Mouse (Mus musculus) midbrain, embryonic 13.5 days (tissue): ENCODE measurements around the gene Ccr6. TPM values are rescaled to one million over a fixed set of nuclear protein-coding genes. Genes with fewer than 3 reads are reported as not detected.
"Not testable (repeated sequence)": the region's sequence is repeated elsewhere in the genome, so short reads cannot be mapped to it uniquely, and the experiment has no call there.

Experiments
- ATAC-seq: fragments of 200-750 bp; cut with Nextera tagmentation; 2 replicates; pipeline ENCODE4 v1.8.0; 2017; ENCODE audit warnings: mild to moderate bottlenecking, moderate TSS enrichment, moderate library complexity
- H3K27ac ChIP-seq: fragments of 300-500 bp; sonication (generic); 2 replicates; pipeline ENCODE4 v1.5.1; 2015; ENCODE audit warnings: inconsistent platforms, mild to moderate bottlenecking, moderate library complexity
- H3K27me3 ChIP-seq: fragments of 300-500 bp; sonication (generic); 2 replicates; pipeline ENCODE4 v1.6.1; 2015; ENCODE audit warnings: mild to moderate bottlenecking, inconsistent platforms
- H3K36me3 ChIP-seq: fragments of 300-500 bp; sonication (generic); 2 replicates; pipeline ENCODE4 v1.6.1; 2015; ENCODE audit warnings: mild to moderate bottlenecking, inconsistent platforms
- H3K4me1 ChIP-seq: fragments of 300-500 bp; sonication (generic); replicated peaks from 2 replicates; pipeline ENCODE4 v1.6.1; 2015; ENCODE audit warnings: inconsistent platforms
- H3K4me2 ChIP-seq: fragments of 300-500 bp; sonication (generic); replicated peaks from 2 replicates; pipeline ENCODE4 v1.6.1; 2015; ENCODE audit warnings: moderate library complexity, mild to moderate bottlenecking, inconsistent platforms
- H3K4me3 ChIP-seq: fragments of 300-500 bp; sonication (generic); replicated peaks from 2 replicates; pipeline ENCODE4 v1.5.1; 2015; ENCODE audit warnings: mild to moderate bottlenecking, inconsistent platforms
- H3K9ac ChIP-seq: fragments of 300-500 bp; sonication (generic); replicated peaks from 2 replicates; pipeline ENCODE4 v1.6.1; 2015; ENCODE audit warnings: mild to moderate bottlenecking, inconsistent platforms
- H3K9me3 ChIP-seq: fragments of 300-500 bp; sonication (generic); 2 replicates; pipeline ENCODE4 v1.6.1; 2016; ENCODE audit warnings: mild to moderate bottlenecking, inconsistent platforms
- WGBS: fragments of 180-500 bp; shearing (Covaris S2); methylation state at CpG from one replicate; pipeline ENCODE4 v1.1.7; 2015; 5-methylcytosine and 5-hydroxymethylcytosine counted together
- polyA plus RNA-seq: library from polyadenylated mRNA; unstranded; fragments of >200 nt; fragmentation: Nextera tagmentation; extraction: Ambion mirVana; gene quantifications from 2 replicates; pipeline ENCODE4 v1.2.1, GENCODE M21; 2015

Ccr6 gene
- not detected in 2 replicates for polyA plus RNA-seq

DNA sequence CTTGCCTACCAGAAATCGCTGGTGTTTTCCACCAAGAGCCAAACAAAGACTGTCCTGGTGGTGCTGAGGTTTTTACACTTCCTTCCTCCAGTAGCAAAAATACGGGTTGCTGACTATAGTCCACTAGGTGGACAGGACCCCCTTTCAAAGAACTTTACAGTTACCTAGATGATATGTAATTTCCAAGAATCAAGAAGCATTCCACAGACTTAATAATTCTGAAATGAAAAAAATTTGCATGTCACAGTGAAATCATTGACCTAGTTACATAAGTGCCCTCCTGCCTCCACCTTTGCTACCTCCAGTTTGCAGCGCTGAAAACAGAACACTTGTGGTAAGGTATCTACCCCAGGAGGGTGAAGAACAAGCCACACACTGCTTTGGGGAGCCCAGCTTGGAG, at the start of gene Ccr6:
Gene Ccr6, plus strand, starts transcription at position 301 of the 400 bp plus-strand sequence.
- H3K36me3 ChIP-seq: no peaks in the 10 kb centered on the region
- no peak within 1 kb of the TSS for H3K9ac ChIP-seq
- no peaks in the 10 kb centered on the region for H3K4me1 ChIP-seq
- no peak for ATAC-seq
- no peak within 1 kb of the TSS for H3K27ac ChIP-seq
- H3K4me3 ChIP-seq: no peak within 1 kb of the TSS
- 78% methylated on average over 3 of the region's 3 CpGs for WGBS
- no peak within 1 kb of the TSS for H3K4me2 ChIP-seq
- H3K27me3 ChIP-seq: no peaks in the 10 kb centered on the region
- H3K9me3 ChIP-seq: no peaks in the 10 kb centered on the region

DNA sequence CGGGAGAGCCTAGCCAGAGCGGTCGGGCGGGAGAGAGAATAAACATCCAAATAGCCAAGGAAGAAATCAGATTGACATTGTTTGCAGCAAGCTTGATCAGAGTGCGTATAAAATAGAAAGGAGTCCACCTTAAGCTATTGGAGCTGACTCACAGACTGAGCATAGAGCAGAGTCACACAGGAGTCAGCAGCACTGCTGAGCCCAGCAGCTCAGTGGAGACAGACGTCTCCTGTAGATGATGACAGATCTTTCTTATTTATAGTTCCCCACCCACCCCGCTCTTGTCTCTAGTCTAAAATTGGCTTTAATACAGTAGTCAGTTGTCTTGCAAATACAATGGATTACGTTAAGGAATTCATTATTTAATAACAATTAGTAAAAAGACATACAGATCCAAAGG, 42.2 kb upstream of the Ccr6 start:
- no peaks in the 10 kb centered on the region for H3K9me3 ChIP-seq
- H3K36me3 ChIP-seq: peaks cover 70% of the 10 kb centered on the region
- H3K4me3 ChIP-seq: no peak overlapping the region
- H3K27me3 ChIP-seq: no peaks in the 10 kb centered on the region
- H3K4me1 ChIP-seq: no peaks in the 10 kb centered on the region
- H3K4me2 ChIP-seq: no peak overlapping the region
- ATAC-seq: no peak
- no peak overlapping the region for H3K27ac ChIP-seq
- no peak overlapping the region for H3K9ac ChIP-seq
- WGBS: 95% methylated on average over 8 of the region's 8 CpGs

DNA sequence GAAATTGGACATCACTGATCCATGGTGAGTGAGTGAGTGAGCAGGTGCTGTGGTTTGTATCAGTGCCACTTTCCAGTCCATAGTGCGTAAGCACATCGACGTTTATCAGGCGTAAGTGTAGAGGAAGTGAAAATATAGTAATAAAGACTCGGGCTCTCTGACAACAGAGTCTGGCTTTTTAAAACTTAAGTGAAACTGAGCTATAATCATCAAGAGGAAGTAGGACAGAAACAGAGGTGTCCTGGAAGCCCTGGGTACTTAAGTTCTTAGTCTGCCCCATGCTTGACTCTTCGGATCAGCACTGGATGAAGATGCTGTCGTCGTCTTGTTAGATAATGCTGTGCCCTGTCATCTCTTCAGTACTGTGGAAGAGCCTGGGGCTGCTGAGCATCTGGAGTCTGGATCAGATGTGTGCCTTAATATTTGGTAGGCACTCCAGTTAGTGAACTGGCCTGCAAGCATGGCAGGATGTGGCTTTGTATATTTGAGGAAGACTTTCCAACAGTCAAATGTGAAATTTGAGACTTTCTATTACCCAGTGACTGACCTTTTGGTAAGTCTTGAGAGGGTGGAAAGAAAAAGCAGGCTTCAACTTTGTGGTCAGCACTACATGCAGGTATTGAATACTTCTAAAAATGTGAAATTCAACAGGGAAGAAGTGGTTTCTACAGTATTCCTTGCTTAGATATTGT, 40.0 kb upstream of the Ccr6 start:
- Histone ChIP-seq H3K4me3 (no peak overlapping the region), H3K9ac (no peak overlapping the region), H3K9me3 (no peaks in the 10 kb centered on the region), H3K27ac (no peak overlapping the region), H3K4me2 (no peak overlapping the region), H3K36me3 (peaks cover 51% of the 10 kb centered on the region), H3K4me1 (no peaks in the 10 kb centered on the region), H3K27me3 (no peaks in the 10 kb centered on the region)
- WGBS: 94% methylated on average over 8 of the region's 8 CpGs
- no peak for ATAC-seq

DNA sequence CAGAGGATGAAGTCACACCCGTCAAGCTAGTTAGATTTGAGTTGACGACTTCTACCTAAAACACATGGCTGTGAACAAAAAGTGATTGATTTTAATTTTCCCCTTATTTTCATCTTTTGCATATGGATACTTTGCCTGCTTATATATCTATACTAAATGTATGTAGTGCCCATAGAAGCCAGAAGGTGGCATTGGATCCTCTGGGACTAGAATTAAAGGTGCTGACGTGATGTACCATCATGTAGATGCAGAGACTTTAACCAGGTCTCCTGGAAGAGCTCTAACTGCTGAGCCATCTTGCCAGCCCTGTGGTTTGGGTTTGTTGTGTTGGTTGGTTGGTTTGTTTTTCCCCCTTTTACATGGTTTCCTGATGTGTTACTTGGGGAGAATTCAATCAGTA, 38.2 kb upstream of the Ccr6 start:
- H3K9ac ChIP-seq: no peak overlapping the region
- H3K4me2 ChIP-seq: no peak overlapping the region
- H3K27me3 ChIP-seq: no peaks in the 10 kb centered on the region
- WGBS: 77% methylated on average over 3 of the region's 3 CpGs
- no peak overlapping the region for H3K4me3 ChIP-seq
- H3K27ac ChIP-seq: no peak overlapping the region
- H3K4me1 ChIP-seq: no peaks in the 10 kb centered on the region
- ATAC-seq: no peak
- no peaks in the 10 kb centered on the region for H3K9me3 ChIP-seq
- H3K36me3 ChIP-seq: peaks cover 43% of the 10 kb centered on the region

DNA sequence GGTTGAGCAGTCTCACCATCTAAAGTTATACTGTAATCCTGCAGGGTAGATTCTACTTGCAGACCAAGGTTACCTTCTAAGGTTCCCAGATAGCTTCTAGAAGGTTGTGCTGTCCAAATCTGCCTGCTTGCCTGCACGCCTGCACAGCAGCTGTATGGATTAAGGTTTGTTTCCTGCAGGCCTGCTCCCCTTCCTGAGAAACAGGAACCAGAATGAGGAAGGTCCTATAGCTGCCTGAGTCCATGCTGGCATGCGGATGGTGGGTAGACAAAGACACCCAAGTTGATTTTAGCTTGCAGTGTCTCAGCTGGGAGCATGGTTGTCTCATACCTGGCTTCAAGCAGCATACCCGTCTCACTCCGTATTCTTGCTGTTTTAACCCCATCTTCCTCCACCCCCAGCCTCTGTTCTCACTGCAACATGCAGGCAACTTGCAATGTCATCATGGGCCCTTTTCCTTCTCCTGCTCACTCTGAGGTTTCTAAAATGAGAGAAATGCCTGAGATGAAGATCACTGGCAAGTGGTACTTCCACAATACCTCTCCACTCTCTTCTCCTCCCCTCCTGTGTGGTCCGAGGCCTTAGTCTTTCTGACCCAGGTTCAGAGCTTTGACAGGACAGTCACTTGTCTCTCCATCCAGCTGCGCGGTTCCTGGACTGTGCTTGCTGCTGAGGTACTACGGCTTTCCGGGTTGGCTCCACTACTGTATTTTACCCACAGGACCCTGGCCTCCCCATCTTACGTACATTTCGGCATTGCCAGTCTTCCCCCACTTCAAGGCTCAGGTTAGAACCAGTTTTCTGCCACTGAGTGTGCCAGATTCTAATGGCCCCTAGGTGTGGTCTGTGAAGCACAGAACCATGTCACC, 36.5 kb upstream of the Ccr6 start:
- Histone ChIP-seq H3K4me1 (no peaks in the 10 kb centered on the region), H3K36me3 (peaks cover 28% of the 10 kb centered on the region), H3K27me3 (no peaks in the 10 kb centered on the region), H3K27ac (no peak overlapping the region), H3K9me3 (no peaks in the 10 kb centered on the region), H3K9ac (no peak overlapping the region), H3K4me3 (no peak overlapping the region), H3K4me2 (no peak overlapping the region)
- no peak for ATAC-seq
- 91% methylated on average over 11 of the region's 11 CpGs for WGBS

DNA sequence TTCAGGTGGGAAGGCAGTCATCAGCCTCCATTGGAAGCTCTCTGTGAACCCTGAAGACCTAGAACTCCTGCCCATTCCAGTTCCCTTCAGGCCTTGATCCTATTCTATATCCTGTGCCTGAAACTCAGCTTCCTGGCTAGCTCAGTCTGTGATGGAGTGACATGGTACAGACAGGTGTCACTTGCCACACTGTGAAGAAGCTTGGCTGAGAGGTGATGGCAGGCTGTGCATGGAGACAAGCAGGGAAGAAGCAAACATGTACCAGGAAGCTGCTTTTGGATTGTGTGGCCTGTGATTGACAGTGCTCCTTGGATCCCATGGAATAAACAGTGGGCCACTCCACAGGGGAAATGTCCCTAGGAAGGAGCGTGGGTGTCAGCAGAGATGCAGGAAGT, 35.9 kb upstream of the Ccr6 start:
- H3K4me3 ChIP-seq: no peak overlapping the region
- H3K9me3 ChIP-seq: no peaks in the 10 kb centered on the region
- H3K36me3 ChIP-seq: peaks cover 22% of the 10 kb centered on the region
- WGBS: 91% methylated on average over 1 of the region's 1 CpGs
- no peaks in the 10 kb centered on the region for H3K27me3 ChIP-seq
- ATAC-seq: no peak
- H3K27ac ChIP-seq: no peak overlapping the region
- no peak overlapping the region for H3K9ac ChIP-seq
- no peaks in the 10 kb centered on the region for H3K4me1 ChIP-seq
- H3K4me2 ChIP-seq: no peak overlapping the region

DNA sequence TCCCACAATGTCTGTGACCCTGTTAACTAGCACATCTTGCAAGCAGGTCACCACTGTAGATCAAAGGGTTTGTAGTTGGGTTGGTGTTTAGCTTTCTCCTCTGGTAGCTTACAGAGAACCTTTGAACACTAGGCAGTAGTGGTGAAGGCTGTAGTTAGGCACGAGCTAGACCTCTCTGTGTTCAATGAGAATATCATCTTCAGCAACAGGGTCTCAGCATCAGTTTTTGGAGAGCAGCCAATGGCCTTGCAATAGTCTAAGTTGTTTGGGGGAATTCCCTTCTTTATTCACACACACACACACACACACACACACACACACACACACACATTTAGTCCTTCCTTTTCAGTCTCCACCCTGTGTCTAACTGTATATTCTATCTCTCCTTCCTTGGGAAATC, 32.4 kb upstream of the Ccr6 start:
- no peak overlapping the region for H3K9ac ChIP-seq
- no peak for ATAC-seq
- 88% methylated on average over 1 of the region's 1 CpGs for WGBS

DNA sequence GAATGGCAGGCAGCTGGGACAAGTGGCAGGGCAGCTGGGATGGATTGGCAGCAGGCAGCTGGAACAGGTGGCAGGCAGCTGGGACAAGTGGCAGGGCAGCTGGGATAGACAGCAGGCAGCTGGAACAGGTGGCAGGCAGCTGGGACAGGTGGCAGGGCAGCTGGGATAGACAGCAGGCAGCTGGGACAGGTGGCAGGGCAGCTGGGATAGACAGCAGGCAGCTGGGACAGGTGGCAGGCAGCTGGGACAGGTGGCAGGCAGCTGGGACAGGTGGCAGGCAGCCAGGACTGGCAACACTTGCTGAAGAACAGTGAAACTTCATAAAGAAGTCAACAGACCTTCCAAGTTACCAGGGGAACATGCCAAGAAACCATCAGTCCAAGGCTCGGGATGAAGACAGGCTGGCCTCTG, 30.6 kb upstream of the Ccr6 start:
- H3K9me3 ChIP-seq, H3K4me3 ChIP-seq, H3K4me1 ChIP-seq, ATAC-seq, H3K9ac ChIP-seq, H3K4me2 ChIP-seq, H3K27me3 ChIP-seq, H3K36me3 ChIP-seq: not testable (repeated sequence)
- whole genome bisulfite sequencing: 81% methylated on average over 1 of the region's 1 CpGs
- H3K27ac ChIP-seq: peak overlapping the region; percentile 35

More for the DNA sequence above, 32.4 kb upstream of the Ccr6 start:
- Histone ChIP-seq H3K4me1 (no peaks in the 10 kb centered on the region), H3K4me3 (no peak overlapping the region), H3K36me3 (no peaks in the 10 kb centered on the region), H3K9me3 (no peaks in the 10 kb centered on the region), H3K27me3 (no peaks in the 10 kb centered on the region), H3K4me2 (no peak overlapping the region), H3K27ac (no peak overlapping the region)

DNA sequence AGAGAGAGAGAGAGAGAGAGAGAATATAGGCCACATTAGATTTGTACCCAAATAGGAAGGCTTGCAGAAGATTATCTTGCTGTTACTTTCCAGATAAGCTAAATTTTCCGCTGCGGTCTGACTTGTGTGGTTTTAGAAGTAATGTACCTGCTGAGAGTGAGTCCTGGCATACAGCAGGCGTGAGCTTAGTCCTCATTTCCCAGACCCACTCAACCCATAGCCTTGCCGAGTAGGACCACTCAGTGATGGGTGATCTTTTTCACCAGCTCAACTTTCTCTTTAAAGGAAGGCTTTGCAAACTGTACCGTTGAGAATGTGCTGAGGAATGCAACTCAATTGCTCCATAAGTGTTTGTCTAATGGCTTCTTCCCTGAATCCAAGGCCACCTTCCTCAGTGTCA, 29.2 kb upstream of the Ccr6 start:
- no peak for ATAC-seq
- Histone ChIP-seq H3K4me3 (no peak overlapping the region), H3K27me3 (no peaks in the 10 kb centered on the region), H3K9me3 (no peaks in the 10 kb centered on the region), H3K4me2 (no peak overlapping the region), H3K27ac (no peak overlapping the region), H3K4me1 (no peaks in the 10 kb centered on the region), H3K9ac (no peak overlapping the region), H3K36me3 (no peaks in the 10 kb centered on the region)
- 85% methylated on average over 5 of the region's 5 CpGs for WGBS

DNA sequence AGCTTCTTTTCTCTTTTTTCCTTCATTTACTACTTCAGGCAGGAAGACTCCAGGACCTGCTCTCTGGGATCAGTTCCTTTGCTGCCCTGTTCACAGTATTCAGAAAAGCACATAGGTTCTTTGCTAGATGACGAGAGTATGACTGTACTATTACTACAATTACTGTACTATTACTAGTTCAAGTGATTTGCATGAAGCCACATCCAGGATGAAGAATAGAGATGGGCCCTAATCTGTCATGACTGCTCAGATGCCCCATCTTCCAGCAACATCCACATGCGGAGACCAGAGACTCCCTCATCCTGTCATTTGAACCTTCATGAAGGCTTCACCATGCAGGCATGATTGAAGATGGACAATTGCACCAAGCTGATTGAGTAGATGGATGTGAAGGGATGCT, 26.1 kb upstream of the Ccr6 start:
- Histone ChIP-seq H3K9me3 (no peaks in the 10 kb centered on the region), H3K9ac (no peak overlapping the region), H3K36me3 (no peaks in the 10 kb centered on the region), H3K27me3 (no peaks in the 10 kb centered on the region), H3K27ac (no peak overlapping the region), H3K4me3 (no peak overlapping the region), H3K4me2 (no peak overlapping the region), H3K4me1 (no peaks in the 10 kb centered on the region)
- WGBS: 94% methylated on average over 2 of the region's 2 CpGs
- ATAC-seq: no peak

DNA sequence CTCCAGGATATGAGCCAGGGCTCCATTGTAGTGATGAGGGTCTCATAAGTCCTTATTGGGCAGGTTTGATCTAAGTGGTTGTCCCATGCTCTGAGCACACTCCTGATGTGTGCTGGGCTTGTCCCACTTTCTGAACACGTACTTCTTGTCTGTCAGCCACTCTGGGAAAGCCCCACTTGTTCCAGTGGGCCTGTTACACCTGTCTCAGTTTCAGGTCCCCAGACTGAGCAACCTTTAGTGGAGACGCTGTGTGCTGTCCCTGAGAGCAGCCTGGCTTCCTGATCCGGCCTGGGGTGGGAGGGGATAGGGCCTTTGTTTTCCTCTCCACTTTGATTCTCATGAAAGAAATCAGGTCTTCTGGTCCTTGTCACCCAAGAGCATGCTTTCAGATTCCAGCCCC, 25.7 kb upstream of the Ccr6 start:
- Histone ChIP-seq H3K9me3 (no peaks in the 10 kb centered on the region), H3K4me3 (no peak overlapping the region), H3K36me3 (no peaks in the 10 kb centered on the region), H3K4me1 (no peaks in the 10 kb centered on the region), H3K27ac (no peak overlapping the region), H3K4me2 (no peak overlapping the region), H3K9ac (no peak overlapping the region), H3K27me3 (no peaks in the 10 kb centered on the region)
- no peak for ATAC-seq
- WGBS: 77% methylated on average over 3 of the region's 3 CpGs

DNA sequence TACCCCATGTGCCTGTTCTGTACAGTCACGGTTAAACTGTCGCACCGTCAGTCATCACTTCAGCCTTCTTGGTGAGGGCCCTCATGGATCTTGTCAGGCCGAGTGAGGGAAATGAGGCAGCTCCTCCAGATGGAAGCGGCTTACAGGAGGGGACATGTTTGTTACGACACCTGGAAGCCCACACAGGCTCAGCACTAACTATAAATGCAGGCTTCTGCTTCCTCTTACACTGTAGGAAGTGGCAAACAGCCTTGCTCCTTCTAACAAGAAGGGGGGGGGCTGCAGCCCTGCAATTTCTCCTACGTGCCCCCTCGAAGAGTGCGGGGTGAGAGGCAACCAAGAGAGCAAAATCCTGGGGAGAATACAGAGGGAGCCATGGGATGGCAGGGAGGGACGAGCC, 25.2 kb upstream of the Ccr6 start:
- WGBS: 91% methylated on average over 10 of the region's 10 CpGs
- no peak for ATAC-seq

More for the DNA sequence above, 25.2 kb upstream of the Ccr6 start:
- no peak overlapping the region for H3K4me2 ChIP-seq
- no peak overlapping the region for H3K4me3 ChIP-seq
- no peaks in the 10 kb centered on the region for H3K4me1 ChIP-seq
- H3K27me3 ChIP-seq: no peaks in the 10 kb centered on the region
- no peak overlapping the region for H3K9ac ChIP-seq
- H3K9me3 ChIP-seq: no peaks in the 10 kb centered on the region
- H3K27ac ChIP-seq: no peak overlapping the region
- H3K36me3 ChIP-seq: no peaks in the 10 kb centered on the region
